Mouse (Mus musculus) embryonic facial prominence, embryonic 11.5 days (tissue): Measurements from ENCODE around the gene Cox20. TPM values are rescaled to one million over a fixed set of nuclear protein-coding genes. Genes with fewer than 3 reads are reported as not detected.
A peak's percentile ranks its signal among the peaks of the same experiment; 100 is the strongest.
"Not testable (repeated sequence)": the region's sequence is repeated elsewhere in the genome, so short reads cannot be mapped to it uniquely, and the experiment has no call there.

Source experiments
- ATAC-seq: fragments of 200-750 bp; cut with Nextera tagmentation; replicated peaks from 2 replicates; pipeline ENCODE4 v1.8.0; 2017; ENCODE audit warnings: low read depth; ENCODE audit not compliant: insufficient number of reproducible peaks, low FRiP score, low TSS enrichment
- DNase-seq: peaks from one replicate; pipeline ENCODE4 v3.0.0-alpha.2; 2015; ENCODE audit warnings: low spot score
- H3K27ac ChIP-seq: fragments of 300-500 bp; sonication (generic); replicated peaks from 2 replicates; pipeline ENCODE4 v1.5.1; 2014; ENCODE audit warnings: mild to moderate bottlenecking, low read depth, low read length, control low read depth
- H3K27me3 ChIP-seq: fragments of 300-500 bp; sonication (generic); 2 replicates; pipeline ENCODE4 v1.6.1; 2014; ENCODE audit warnings: mild to moderate bottlenecking, low read length, moderate library complexity, mixed read lengths; ENCODE audit not compliant: control insufficient read depth, insufficient read depth
- H3K36me3 ChIP-seq: fragments of 300-500 bp; sonication (generic); replicated peaks from 2 replicates; pipeline ENCODE4 v1.6.1; 2014; ENCODE audit warnings: low read depth, mild to moderate bottlenecking, low read length, moderate library complexity, mixed read lengths; ENCODE audit not compliant: control insufficient read depth, insufficient read depth
- H3K4me1 ChIP-seq: fragments of 300-500 bp; sonication (generic); 2 replicates; pipeline ENCODE4 v1.6.1; 2014; ENCODE audit warnings: low read length, mixed read lengths; ENCODE audit not compliant: control insufficient read depth, insufficient read depth
- H3K4me2 ChIP-seq: fragments of 300-500 bp; sonication (generic); 2 replicates; pipeline ENCODE4 v1.6.1; 2014; ENCODE audit warnings: low read depth, mild to moderate bottlenecking, control low read depth, low read length, moderate library complexity
- H3K4me3 ChIP-seq: fragments of 300-500 bp; sonication (generic); 2 replicates; pipeline ENCODE4 v1.5.1; 2014; ENCODE audit warnings: low read depth, low read length, control low read depth
- H3K9ac ChIP-seq: fragments of 300-500 bp; sonication (generic); replicated peaks from 2 replicates; pipeline ENCODE4 v1.6.1; 2014; ENCODE audit warnings: mild to moderate bottlenecking, control low read depth, low read length
- H3K9me3 ChIP-seq: fragments of 300-500 bp; sonication (generic); replicated peaks from 2 replicates; pipeline ENCODE4 v1.6.1; 2016; ENCODE audit warnings: mild to moderate bottlenecking, low read length, inconsistent platforms, mixed read lengths; ENCODE audit not compliant: control insufficient read depth
- WGBS: fragments of 180-500 bp; shearing (Covaris S2); extraction: QIAGEN DNeasy Blood & Tissue Kit; methylation state at CpG from one replicate; pipeline ENCODE4 v1.1.7; 2014; 5-methylcytosine and 5-hydroxymethylcytosine counted together
- polyA plus RNA-seq: library from polyadenylated mRNA; unstranded; fragments of >200 nt; fragmentation: Nextera tagmentation; extraction: Ambion mirVana; gene quantifications from 2 replicates; pipeline ENCODE4 v1.2.1, GENCODE M21; 2014

Cox20 gene
- polyA plus RNA-seq, 1 experiment from 2014 or later = 120 TPM

- not testable (repeated sequence) for H3K9ac ChIP-seq, H3K36me3 ChIP-seq, ATAC-seq, H3K27me3 ChIP-seq, H3K4me1 ChIP-seq, H3K27ac ChIP-seq, H3K4me2 ChIP-seq, H3K9me3 ChIP-seq, DNase-seq, H3K4me3 ChIP-seq
- 93% methylated on average over 10 of the region's 10 CpGs for WGBS
These were observed 25.3 kb downstream of the Cox20 start for GRCm38 (mm10) chr1:178344071-178344805.

DNA sequence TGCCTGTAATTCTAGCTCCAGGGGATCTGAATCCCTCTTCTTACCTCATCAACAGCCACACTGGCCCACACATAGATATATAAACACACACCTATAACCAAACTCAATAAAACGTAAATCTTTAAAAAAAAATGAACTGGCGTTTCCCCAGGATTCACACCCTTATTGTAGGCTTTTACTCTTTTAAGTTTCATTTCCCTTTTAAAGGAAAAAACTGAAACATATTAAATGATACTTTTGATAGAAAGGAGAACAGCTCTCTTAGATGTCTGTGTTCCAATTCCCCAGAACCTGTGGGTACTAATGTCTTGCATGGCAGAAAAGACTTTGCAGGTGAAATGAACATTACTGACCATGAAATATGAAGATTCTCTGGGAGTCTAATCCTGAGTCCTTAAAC lies 31.9 kb downstream of the Cox20 start:
- ATAC-seq = no peak
- Histone ChIP-seq H3K4me3 (no peak overlapping the region), H3K36me3 (no peaks in the 10 kb centered on the region), H3K27me3 (no peaks in the 10 kb centered on the region), H3K9me3 (no peaks in the 10 kb centered on the region), H3K4me1 (no peaks in the 10 kb centered on the region), H3K27ac (no peak overlapping the region), H3K9ac (no peak overlapping the region), H3K4me2 (no peak overlapping the region)
- WGBS = 94% methylated on average over 2 of the region's 2 CpGs
- no peak for DNase-seq

DNA sequence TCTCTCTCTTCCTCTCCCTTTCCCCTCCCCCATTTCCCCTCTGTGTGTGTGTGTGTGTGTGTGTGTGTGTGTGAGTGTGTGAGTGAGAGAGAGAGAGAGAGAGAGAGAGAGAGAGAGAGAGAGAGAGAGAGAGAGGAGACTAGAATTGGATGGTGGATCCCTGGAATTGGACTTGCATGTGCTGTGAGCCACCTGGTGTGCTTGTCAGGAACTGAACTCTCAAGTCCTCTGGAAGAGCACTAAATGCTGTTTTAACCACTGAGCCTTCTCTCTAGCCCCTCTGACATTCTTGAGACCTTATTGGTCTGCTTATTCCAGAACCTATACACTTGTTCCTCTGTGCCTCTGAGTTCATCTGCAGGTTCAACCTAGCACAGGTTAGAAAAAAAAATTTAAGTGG lies 32.7 kb downstream of the Cox20 start:
- no peak for ATAC-seq
- no peak overlapping the region for H3K4me2 ChIP-seq
- no peak overlapping the region for H3K4me3 ChIP-seq
- H3K27me3 ChIP-seq = no peaks in the 10 kb centered on the region
- H3K9me3 ChIP-seq = no peaks in the 10 kb centered on the region
- no peak for DNase-seq
- no peaks in the 10 kb centered on the region for H3K36me3 ChIP-seq
- H3K4me1 ChIP-seq = no peaks in the 10 kb centered on the region
- no peak overlapping the region for H3K9ac ChIP-seq
- no peak overlapping the region for H3K27ac ChIP-seq

DNA sequence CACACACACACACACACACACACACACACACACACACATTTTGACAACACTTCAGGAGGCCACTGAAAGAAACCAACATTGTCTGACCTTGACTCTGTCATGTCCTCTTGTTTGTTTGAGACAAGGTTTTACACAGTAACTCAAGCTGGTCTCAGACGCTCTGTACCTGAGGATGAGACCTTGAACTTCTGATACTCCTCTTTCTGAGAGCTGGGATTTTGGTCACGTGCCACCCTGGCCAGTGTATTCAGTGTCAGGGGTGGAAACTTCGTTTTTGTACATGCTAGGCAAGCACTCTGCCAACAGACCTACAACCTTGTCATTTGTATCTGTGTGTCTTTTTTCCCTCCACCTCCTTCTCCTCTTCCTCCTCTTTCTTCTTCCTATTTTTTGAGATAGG lies 35.6 kb downstream of the Cox20 start:
- H3K27me3 ChIP-seq = no peaks in the 10 kb centered on the region
- no peaks in the 10 kb centered on the region for H3K9me3 ChIP-seq
- WGBS = 60% methylated on average over 3 of the region's 3 CpGs
- no peak overlapping the region for H3K4me2 ChIP-seq
- no peak overlapping the region for H3K4me3 ChIP-seq
- no peak overlapping the region for H3K27ac ChIP-seq
- H3K36me3 ChIP-seq = no peaks in the 10 kb centered on the region
- DNase-seq = no peak
- H3K4me1 ChIP-seq = no peaks in the 10 kb centered on the region
- no peak for ATAC-seq
- no peak overlapping the region for H3K9ac ChIP-seq

DNA sequence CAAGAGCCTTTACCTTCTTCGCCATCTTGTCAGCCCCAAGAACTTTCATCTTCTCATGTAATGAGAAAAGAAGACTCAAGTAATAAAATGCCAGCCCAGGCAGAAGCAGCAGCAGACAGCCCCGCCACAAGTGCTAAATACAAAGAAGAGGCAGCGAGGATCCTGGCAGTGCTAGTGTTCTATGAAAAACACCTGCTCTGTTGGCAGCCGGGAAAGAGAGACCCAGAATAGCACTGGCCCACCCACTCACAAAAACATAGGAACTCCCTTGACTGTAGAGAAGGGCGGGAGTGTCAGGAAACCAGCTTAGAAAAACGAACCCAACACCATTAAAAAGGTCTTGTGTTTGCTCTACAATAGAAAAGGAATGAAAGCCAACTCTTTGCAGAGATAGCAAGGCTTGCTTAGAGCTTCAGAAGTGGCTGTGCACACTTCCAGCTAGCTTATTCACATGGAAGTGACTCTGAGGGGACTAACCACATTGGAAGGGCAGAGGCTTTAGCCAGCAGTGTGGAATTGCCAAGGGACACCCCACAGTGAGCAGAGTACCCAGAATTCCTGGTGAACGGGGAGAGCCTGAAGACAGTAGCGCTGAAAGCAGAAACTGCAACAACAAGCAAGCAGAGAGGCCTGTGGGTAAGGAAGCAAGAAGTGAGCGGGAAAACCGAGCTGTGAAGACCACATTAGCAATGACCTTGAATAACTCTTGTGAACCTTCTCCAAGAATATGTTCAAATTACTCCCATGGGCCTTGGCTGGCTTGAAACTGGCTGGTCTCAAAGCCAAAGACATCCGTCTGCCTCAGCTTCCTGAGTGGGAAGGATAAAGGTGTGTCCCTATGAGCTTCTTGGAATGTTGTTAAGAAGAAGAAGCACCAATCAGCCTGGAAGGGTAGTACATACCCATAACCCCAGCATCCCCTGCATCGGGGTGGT lies 39.1 kb downstream of the Cox20 start:
- no peak overlapping the region for H3K27ac ChIP-seq
- WGBS = 65% methylated on average over 12 of the region's 12 CpGs
- no peak for DNase-seq

DNA sequence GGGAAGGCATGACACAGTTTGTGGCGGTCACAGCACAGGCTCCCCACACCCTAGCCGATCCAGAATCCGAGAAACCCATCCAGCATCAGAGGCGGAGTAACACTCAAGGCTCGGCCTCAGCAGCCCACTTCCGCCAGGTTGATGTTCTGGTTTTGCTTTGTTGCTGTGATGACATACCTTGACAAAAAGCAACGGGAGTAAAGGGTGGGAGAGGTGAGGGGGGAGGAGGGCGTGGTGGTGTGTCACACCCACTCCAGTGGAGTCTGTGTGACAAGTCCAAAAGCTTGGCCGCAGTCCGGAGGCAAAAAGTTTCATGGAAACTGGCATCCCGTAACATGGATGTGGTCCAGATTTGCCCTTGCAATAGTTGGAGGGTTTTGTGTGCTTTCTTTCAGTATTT lies 41.3 kb downstream of the Cox20 start:
- no peak overlapping the region for H3K27ac ChIP-seq
- 84% methylated on average over 11 of the region's 11 CpGs for WGBS
- H3K27me3 ChIP-seq = no peaks in the 10 kb centered on the region
- H3K9ac ChIP-seq = no peak overlapping the region
- no peaks in the 10 kb centered on the region for H3K4me1 ChIP-seq
- no peak overlapping the region for H3K4me2 ChIP-seq
- no peak for DNase-seq
- ATAC-seq = no peak
- no peaks in the 10 kb centered on the region for H3K36me3 ChIP-seq
- no peaks in the 10 kb centered on the region for H3K9me3 ChIP-seq
- H3K4me3 ChIP-seq = no peak overlapping the region

More for the DNA sequence above, 39.1 kb downstream of the Cox20 start:
- Histone ChIP-seq H3K4me3 (no peak overlapping the region), H3K4me2 (no peak overlapping the region), H3K4me1 (no peaks in the 10 kb centered on the region), H3K36me3 (no peaks in the 10 kb centered on the region), H3K9me3 (no peaks in the 10 kb centered on the region), H3K27me3 (no peaks in the 10 kb centered on the region), H3K9ac (no peak overlapping the region)
- no peak for ATAC-seq

DNA sequence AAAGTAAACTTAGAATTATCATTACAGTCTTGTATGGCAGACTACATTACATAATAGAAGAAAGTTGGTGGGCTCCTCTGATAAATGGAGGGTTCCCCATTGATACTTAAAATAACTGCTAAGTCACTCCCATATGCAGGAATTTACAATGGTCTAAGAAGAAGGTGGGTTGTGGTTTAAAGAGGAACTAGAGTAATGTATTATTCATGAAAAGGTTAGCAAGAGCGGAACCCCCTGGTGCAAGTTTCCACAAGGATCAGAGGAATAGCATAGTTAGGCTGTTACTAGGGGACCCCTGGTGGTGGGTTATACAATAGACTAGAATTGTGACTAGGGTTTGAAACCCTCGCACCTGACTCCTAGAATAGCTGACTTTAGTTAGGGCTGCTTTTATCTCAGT lies 41.8 kb downstream of the Cox20 start:
- H3K9me3 ChIP-seq = no peaks in the 10 kb centered on the region
- H3K36me3 ChIP-seq = no peaks in the 10 kb centered on the region
- H3K4me2 ChIP-seq = no peak overlapping the region
- no peaks in the 10 kb centered on the region for H3K4me1 ChIP-seq
- H3K27me3 ChIP-seq = no peaks in the 10 kb centered on the region
- ATAC-seq (no peak), DNase-seq (peak; percentile 29)
- no peak overlapping the region for H3K9ac ChIP-seq
- no peak overlapping the region for H3K27ac ChIP-seq
- H3K4me3 ChIP-seq = no peak overlapping the region
- WGBS = 75% methylated on average over 2 of the region's 2 CpGs

GRCm38 (mm10) chr1:178365171-178365570 lies 46.2 kb downstream of the Cox20 start:
- Histone ChIP-seq H3K4me1 (no peaks in the 10 kb centered on the region), H3K4me3 (no peak overlapping the region), H3K27me3 (no peaks in the 10 kb centered on the region), H3K36me3 (no peaks in the 10 kb centered on the region), H3K9me3 (no peaks in the 10 kb centered on the region), H3K4me2 (no peak overlapping the region), H3K27ac (no peak overlapping the region), H3K9ac (no peak overlapping the region)
- 83% methylated on average over 6 of the region's 6 CpGs for WGBS
- ATAC-seq (no peak), DNase-seq (no peak)
